Mouse (Mus musculus): ENCODE data around the gene Alpl.

Alpl gene

GRCm38 (mm10) chr4:137739151-137739923 lies 56.8 kb downstream of the Alpl start:
- no peak for DNase-seq (ENCODE audit: low spot score in 2 of 2)

DNA sequence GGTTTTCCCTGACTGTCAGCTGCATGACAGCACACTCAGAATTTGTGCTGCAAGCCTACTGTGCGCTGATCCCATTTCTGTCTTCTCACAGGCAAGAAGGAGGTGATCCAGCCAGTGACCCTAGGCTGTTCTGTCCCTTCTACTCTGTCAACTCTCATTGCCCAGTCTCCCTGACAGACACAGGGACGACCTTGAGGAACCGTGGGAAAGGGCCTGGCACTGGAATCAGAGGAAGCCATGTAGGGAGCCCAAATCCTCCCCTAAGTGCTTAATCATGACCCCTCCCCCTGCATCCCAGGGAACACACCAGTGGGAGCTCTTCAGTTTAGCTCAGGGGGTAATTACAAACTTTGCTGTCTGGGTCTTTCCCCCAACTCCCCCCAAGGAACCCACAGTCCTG lies 58.4 kb downstream of the Alpl start:
- no peak for DNase-seq (ENCODE audit: low spot score in 2 of 2)

- DNase-seq (ENCODE audit: low spot score in 2 of 2): no peak
Measured at GRCm38 (mm10) chr4:137736220-137736701, 59.9 kb downstream of the Alpl start.

GRCm38 (mm10) chr4:137733459-137733858 lies 62.7 kb downstream of the Alpl start:
- DNase-seq (ENCODE audit: low spot score in 2 of 2): no peak

GRCm38 (mm10) chr4:137732962-137733361 lies 63.2 kb downstream of the Alpl start:
- peak; percentile 78 to 84 for DNase-seq (ENCODE audit: low spot score in 2 of 2)

DNA sequence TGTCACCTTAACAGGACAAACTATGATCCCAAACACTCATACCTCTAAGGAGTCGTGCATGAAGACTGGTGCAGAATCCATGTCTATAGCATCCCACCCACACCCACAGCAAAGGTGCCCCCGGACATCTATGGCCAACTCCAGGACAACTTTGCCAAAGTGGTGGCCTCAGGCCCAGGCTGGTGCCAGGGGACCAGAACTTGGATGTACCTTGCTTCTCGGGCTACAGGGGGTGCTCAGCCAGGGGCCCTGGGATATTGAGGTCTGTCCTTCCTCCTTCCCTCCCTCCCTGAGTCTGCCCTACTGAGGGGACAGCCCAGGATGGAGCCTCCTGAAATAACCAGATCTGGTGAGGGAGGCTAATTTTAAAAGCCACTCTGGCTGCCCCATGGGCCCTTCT lies 63.8 kb downstream of the Alpl start:
- no peak for DNase-seq (ENCODE audit: low spot score in 2 of 2)

GRCm38 (mm10) chr4:137731891-137732290 lies 64.3 kb downstream of the Alpl start:
- peak in 1 of 2 experiments; percentile 51 for DNase-seq (ENCODE audit: low spot score in 2 of 2)

DNA sequence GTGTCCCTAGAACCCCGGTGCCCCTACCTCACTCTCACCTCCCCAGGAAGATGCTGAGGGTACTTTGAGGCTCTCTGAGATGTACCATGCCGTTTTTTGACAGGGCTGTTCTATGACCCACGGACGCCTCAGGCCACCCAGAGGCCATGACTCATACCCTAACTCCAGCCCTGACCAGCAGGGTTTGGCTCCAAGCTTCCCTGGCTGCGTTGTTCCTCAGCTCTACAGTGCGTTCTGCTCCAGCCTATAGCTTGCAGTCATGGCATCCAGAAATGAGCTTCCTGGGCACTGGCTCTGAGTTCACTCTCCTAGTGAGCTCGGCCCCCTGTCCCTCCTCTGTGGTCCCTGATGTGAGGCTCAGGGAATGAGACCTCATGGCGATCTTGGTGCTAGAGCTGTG lies 65.4 kb downstream of the Alpl start:
- DNase-seq (ENCODE audit: low spot score in 2 of 2): no peak

- peak; percentile 84 to 89 for DNase-seq (ENCODE audit: low spot score in 2 of 2)
Measured at GRCm38 (mm10) chr4:137730134-137730533, 66.0 kb downstream of the Alpl start.

DNA sequence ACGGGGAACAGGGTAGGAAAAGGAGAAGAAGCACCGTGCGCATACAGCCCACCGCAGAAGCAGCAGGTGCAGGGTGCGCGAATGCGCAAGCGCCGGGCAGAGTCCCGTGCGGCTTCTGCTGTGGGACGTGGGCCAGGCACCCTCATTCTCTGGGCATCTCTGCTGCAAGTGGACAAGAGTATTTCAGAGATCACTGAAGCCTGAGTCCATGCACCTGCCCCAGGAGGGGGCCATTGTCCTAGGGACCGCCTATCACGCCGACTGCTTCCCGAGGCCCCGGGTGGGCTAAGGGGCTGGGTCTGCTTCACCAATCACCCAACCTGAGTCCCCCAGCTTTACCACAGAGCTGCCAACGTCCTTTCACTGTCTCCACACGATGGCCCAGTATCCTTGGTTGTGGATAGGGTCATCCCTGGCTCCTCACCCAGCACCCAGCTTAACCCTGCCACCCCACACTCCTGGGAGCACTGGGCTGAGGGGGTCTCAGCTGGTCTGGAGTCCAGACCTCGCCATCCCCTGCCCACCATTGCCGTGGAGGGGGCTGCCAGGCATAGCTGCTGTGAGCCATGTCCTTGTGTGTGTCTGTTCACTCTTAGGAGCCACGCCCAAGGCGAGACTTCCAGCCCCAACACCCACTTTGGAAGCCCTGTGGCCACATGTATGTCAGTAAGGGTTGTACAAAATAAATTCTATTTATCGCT lies 66.9 kb downstream of the Alpl start:
- DNase-seq (ENCODE audit: low spot score in 2 of 2): no peak

- DNase-seq (ENCODE audit: low spot score in 2 of 2): no peak
Measured at GRCm38 (mm10) chr4:137728399-137729154, 67.6 kb downstream of the Alpl start.

GRCm38 (mm10) chr4:137727506-137728187 lies 68.5 kb downstream of the Alpl start:
- no peak for DNase-seq (ENCODE audit: low spot score in 2 of 2)

DNA sequence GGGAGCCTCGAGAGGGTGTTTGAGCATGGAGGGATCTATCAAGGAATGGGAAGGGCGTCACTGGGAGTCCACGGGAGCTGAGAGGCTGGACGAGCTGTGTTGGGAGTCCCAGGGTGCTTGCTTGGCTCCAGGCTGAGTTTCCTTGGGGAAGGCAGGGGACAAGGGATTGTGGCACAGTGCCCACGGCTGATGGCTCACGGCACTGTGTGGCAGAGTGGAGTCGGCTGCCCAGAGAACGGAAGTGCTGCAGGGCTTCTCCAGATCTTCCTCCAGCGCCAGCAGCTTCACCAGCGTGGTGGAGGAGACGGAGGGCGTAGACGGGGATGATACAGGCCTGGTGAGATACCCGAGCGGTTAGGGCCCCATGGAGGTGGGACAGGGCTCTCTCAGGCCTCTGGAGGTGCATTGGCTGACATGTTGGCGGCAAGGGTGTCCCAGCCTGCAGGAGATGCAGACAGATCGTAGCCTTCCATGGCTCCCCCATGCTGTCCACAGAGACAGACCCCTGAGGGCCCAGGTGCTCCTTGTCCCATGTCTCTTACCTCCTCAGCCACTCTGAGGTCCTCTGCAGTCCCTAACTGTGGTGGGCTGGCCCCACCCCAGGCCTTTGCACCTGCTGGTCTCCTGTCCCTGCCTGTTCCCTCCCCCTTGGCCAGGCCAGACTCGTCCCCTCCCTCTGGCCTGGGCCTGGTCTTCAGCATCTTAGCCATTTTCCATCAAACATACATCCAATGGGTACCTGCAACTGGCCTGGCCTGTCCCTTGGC lies 69.3 kb downstream of the Alpl start:
- no peak for DNase-seq (ENCODE audit: low spot score in 2 of 2)

DNA sequence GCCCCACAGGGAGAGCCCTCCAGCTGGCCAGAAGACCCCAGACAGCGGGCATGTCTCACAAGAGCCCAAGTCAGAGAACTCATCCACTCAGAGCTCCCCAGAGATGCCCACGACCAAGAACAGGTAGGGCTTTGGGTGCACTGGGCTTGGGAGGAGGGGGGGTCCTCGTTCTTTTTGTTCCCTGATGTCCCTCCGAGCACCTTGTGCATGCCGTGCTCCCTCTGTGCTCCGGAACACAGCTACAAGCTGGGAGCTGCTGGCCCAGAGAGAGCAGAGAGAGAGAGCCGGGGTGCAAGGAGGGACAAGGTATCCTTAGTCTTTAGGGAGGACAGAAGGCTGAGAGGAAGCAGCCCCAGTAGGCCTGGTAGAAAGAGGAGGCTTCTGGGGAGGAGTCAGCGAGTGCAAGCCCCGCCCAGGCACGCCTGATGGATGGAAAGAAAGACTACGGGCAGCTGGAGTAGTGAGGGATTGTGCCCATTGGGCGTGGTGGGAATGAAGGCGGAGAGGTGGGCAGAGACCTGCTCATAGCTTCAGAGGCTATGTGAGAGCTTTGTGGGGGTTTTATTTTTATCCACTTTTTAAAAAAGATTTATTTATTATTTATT lies 70.5 kb downstream of the Alpl start:
- no peak for DNase-seq (ENCODE audit: low spot score in 2 of 2)

GRCm38 (mm10) chr4:137724766-137725165 lies 71.4 kb downstream of the Alpl start:
- DNase-seq (ENCODE audit: low spot score in 2 of 2): peak in 1 of 2 experiments; percentile 62

DNA sequence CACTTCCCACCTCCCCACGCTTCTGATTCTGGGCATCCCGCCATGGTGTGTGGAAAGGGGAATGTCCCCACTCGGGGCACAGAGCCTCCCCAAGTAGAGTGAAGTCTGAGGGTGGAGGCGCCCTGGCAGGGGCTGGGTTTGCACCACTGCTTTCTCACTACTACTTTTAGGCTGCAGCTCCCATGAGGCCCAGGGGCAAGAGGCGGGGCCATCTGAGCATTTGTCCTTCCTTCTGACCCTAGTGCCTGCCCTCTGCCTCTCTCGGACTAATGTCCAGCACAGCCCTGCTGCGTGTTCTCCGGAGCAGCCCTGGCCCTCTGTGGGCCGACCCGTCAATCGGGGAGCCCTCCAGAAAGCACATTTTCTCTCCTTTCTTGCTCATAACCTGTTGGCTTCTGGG lies 72.0 kb downstream of the Alpl start:
- DNase-seq (ENCODE audit: low spot score in 2 of 2): no peak

- DNase-seq (ENCODE audit: low spot score in 2 of 2): no peak
Measured at GRCm38 (mm10) chr4:137723527-137723926, 72.7 kb downstream of the Alpl start.

GRCm38 (mm10) chr4:137722692-137723427 lies 73.3 kb downstream of the Alpl start:
- DNase-seq (ENCODE audit: low spot score in 2 of 2): peak in 1 of 2 experiments; percentile 55

GRCm38 (mm10) chr4:137722230-137722629 lies 74.0 kb downstream of the Alpl start:
- no peak for DNase-seq (ENCODE audit: low spot score in 2 of 2)

DNA sequence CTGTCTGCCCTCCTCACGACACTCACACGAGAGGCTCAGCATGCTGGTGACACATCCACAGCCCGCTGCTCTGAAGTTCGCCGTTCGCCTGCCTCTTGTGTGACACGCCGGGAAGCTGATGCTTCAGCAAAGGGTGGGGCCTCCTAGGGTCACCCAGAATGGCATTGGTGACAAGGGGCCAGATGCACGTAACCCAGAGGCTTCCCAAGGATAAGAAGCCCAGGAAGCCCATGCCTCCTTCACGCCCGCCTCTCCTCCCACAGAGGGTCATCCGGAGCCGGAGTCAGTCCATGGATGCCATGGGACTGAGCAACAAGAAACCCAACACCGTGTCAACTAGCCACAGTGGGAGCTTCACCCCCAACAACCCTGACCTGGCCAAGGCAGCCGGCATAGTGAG lies 74.6 kb downstream of the Alpl start:
- DNase-seq (ENCODE audit: low spot score in 2 of 2): no peak
